Mouse (Mus musculus): ENCODE data around the gene Tifa. TPM values are rescaled to one million over a fixed set of nuclear protein-coding genes. Genes with fewer than 3 reads are reported as not detected.

The Tifa gene
- polyA plus RNA-seq, 1 experiment from 2014 or later = 3.6 TPM

GRCm38 (mm10) chr3:127850776-127851646 lies 61.4 kb downstream of the Tifa start:
- Histone ChIP-seq H3K4me1 (peaks cover 7% of the 10 kb centered on the region; the same call in 1 of the 2 replicates), H3K9me3 (replicated peaks) (no peaks in the 10 kb centered on the region), H3K27me3 (replicated peaks) (no peaks in the 10 kb centered on the region), H3K36me3 (no peaks in the 10 kb centered on the region), H3K27ac (replicated peaks) (no peak overlapping the region), H3K4me2 (no peak overlapping the region), H3K4me3 (replicated peaks) (no peak overlapping the region), H3K9ac (replicated peaks) (no peak overlapping the region)
- WGBS = 69% methylated on average over 9 of the region's 9 CpGs
- ATAC-seq (ENCODE audit: low FRiP score) = no peak

DNA sequence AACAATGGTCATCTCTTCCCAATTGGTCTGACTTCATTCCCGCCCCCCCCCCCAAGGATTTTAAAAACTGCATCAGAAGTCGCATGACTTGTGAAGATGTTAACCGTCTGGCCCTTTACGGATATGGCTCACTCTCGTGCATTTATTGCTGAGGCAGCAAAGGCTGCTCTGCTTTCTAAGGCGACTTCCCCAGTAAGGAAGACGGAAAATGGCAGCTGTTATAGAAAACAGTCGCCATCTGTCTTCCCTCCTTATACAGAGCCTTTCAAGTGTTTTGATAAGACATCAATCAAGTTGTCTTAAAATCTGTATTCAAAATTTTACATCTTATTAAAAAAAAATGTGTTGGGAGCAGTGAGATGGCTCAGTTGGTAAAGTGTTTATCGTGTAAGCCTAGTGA lies 63.1 kb downstream of the Tifa start:
- Histone ChIP-seq H3K36me3 (no peaks in the 10 kb centered on the region), H3K9ac (replicated peaks) (no peak overlapping the region), H3K4me3 (replicated peaks) (no peak overlapping the region), H3K27ac (replicated peaks) (no peak overlapping the region), H3K27me3 (replicated peaks) (no peaks in the 10 kb centered on the region), H3K4me1 (peaks cover 7% of the 10 kb centered on the region; the same call in 1 of the 2 replicates), H3K9me3 (replicated peaks) (no peaks in the 10 kb centered on the region), H3K4me2 (no peak overlapping the region)
- WGBS = 62% methylated on average over 9 of the region's 9 CpGs
- no peak for ATAC-seq (ENCODE audit: low FRiP score)

- Histone ChIP-seq H3K9me3 (replicated peaks) (no peaks in the 10 kb centered on the region), H3K27me3 (replicated peaks) (no peaks in the 10 kb centered on the region), H3K4me2 (peak overlapping the region; percentile 34), H3K27ac (replicated peaks) (no peak overlapping the region), H3K4me1 (peaks cover 7% of the 10 kb centered on the region; the same call in 1 of the 2 replicates), H3K9ac (replicated peaks) (no peak overlapping the region), H3K4me3 (replicated peaks) (no peak overlapping the region), H3K36me3 (no peaks in the 10 kb centered on the region)
- peak; percentile 87 for ATAC-seq (ENCODE audit: low FRiP score)
- WGBS = 19% methylated on average over 15 of the region's 15 CpGs
Observed at GRCm38 (mm10) chr3:127853431-127854206, 64.0 kb downstream of the Tifa start.

GRCm38 (mm10) chr3:127861340-127861739 lies 71.7 kb downstream of the Tifa start:
- no peaks in the 10 kb centered on the region for H3K27me3 ChIP-seq (replicated peaks)
- H3K4me3 ChIP-seq (replicated peaks) = no peak overlapping the region
- H3K9ac ChIP-seq (replicated peaks) = no peak overlapping the region
- WGBS = 90% methylated on average over 11 of the region's 11 CpGs
- H3K36me3 ChIP-seq = no peaks in the 10 kb centered on the region
- no peak overlapping the region for H3K4me2 ChIP-seq
- no peaks in the 10 kb centered on the region for H3K4me1 ChIP-seq
- no peaks in the 10 kb centered on the region for H3K9me3 ChIP-seq (replicated peaks)
- no peak overlapping the region for H3K27ac ChIP-seq (replicated peaks)
- no peak for ATAC-seq (ENCODE audit: low FRiP score)

DNA sequence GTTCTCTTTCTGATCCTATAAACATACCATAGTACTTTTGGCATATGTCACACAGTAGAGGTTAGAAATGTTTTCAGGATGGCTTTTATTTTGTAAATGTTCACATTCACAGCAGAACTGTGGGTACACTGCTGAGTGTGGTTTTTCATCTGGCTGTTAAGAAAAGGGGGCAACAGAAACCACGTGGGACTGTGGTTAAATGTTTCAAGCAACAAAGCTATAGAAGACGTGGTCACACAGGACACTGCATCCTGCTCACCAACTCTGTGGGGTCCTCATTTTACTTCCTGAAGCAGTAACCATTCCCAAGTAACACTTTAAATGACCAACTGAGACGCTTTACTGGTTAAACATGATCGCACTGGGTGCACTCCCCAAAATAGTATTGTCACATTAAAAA lies 72.9 kb downstream of the Tifa start:
- no peak overlapping the region for H3K4me2 ChIP-seq
- 78% methylated on average over 4 of the region's 4 CpGs for WGBS
- no peaks in the 10 kb centered on the region for H3K27me3 ChIP-seq (replicated peaks)
- no peaks in the 10 kb centered on the region for H3K4me1 ChIP-seq
- no peak for ATAC-seq (ENCODE audit: low FRiP score)
- H3K9ac ChIP-seq (replicated peaks) = no peak overlapping the region
- H3K9me3 ChIP-seq (replicated peaks) = no peaks in the 10 kb centered on the region
- no peaks in the 10 kb centered on the region for H3K36me3 ChIP-seq
- H3K4me3 ChIP-seq (replicated peaks) = no peak overlapping the region
- no peak overlapping the region for H3K27ac ChIP-seq (replicated peaks)

DNA sequence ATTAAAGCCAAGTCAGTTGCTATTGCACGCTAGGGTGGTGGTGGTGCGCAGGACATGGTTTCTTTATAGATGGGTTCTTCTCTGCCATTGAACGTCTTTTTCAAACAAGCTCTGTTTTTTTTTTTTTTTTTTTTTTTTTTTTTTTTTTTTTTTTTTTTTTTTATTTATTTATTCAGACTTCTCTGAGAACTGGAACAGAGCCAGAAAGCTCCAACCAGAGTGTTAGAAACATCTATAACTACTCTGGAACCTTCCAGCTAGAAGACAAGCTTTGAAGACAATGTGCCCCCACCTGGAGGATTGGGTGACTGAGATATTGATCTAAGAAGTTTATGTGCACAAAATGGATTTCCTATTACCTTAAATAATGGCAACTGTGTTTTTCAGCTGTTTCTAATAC lies 74.0 kb downstream of the Tifa start:
- H3K9me3 ChIP-seq (replicated peaks) = no peaks in the 10 kb centered on the region
- no peak overlapping the region for H3K4me2 ChIP-seq
- 66% methylated on average over 3 of the region's 3 CpGs for WGBS
- H3K27me3 ChIP-seq (replicated peaks) = no peaks in the 10 kb centered on the region
- no peak overlapping the region for H3K27ac ChIP-seq (replicated peaks)
- no peaks in the 10 kb centered on the region for H3K4me1 ChIP-seq
- no peak overlapping the region for H3K9ac ChIP-seq (replicated peaks)
- H3K4me3 ChIP-seq (replicated peaks) = no peak overlapping the region
- H3K36me3 ChIP-seq = no peaks in the 10 kb centered on the region
- no peak for ATAC-seq (ENCODE audit: low FRiP score)

GRCm38 (mm10) chr3:127864242-127864641 lies 74.6 kb downstream of the Tifa start:
- H3K4me3 ChIP-seq (replicated peaks) = no peak overlapping the region
- WGBS = 42% methylated on average over 2 of the region's 2 CpGs
- H3K27ac ChIP-seq (replicated peaks) = no peak overlapping the region
- H3K9me3 ChIP-seq (replicated peaks) = no peaks in the 10 kb centered on the region
- ATAC-seq (ENCODE audit: low FRiP score) = no peak
- no peak overlapping the region for H3K4me2 ChIP-seq
- H3K4me1 ChIP-seq = no peaks in the 10 kb centered on the region
- no peaks in the 10 kb centered on the region for H3K36me3 ChIP-seq
- no peak overlapping the region for H3K9ac ChIP-seq (replicated peaks)
- no peaks in the 10 kb centered on the region for H3K27me3 ChIP-seq (replicated peaks)

DNA sequence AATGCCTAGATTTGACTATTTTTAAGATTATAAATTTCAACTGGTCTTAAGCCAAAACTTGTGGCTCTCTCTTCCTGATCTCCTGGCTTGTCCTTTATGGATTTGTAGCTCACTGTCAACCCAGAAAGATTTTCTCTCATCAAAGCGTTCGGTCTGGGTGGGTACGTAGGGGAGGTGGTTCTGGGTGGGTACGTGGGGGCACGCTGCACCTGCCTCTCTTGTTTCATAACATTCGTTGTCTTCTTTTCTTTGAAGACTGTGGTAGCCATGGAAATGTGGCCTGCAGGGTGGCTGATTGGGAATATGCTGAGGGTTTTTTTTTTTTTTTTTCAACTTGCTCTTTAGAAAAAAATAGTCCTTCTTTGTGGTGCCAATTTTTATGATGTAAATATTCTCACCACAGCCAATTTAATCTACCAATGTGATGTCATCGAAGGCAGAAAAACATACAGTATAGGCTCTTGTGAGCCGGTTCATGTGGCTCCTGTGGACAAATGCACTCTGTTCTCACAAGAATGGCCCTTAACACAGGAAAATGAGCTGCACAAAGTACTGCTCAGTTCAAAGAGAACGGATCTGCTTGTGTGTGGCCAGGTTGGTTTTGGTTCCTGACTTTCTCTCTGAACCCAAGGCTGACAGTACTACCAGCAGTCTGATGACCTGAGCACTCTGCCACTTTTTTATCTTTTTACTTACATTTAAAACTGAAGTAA lies 78.6 kb downstream of the Tifa start:
- Histone ChIP-seq H3K9ac (replicated peaks) (no peak overlapping the region), H3K9me3 (replicated peaks) (no peaks in the 10 kb centered on the region), H3K4me3 (replicated peaks) (no peak overlapping the region), H3K27ac (replicated peaks) (no peak overlapping the region), H3K4me2 (no peak overlapping the region), H3K36me3 (no peaks in the 10 kb centered on the region), H3K27me3 (replicated peaks) (no peaks in the 10 kb centered on the region), H3K4me1 (no peaks in the 10 kb centered on the region)
- ATAC-seq (ENCODE audit: low FRiP score) = no peak
- WGBS = 51% methylated on average over 9 of the region's 9 CpGs

DNA sequence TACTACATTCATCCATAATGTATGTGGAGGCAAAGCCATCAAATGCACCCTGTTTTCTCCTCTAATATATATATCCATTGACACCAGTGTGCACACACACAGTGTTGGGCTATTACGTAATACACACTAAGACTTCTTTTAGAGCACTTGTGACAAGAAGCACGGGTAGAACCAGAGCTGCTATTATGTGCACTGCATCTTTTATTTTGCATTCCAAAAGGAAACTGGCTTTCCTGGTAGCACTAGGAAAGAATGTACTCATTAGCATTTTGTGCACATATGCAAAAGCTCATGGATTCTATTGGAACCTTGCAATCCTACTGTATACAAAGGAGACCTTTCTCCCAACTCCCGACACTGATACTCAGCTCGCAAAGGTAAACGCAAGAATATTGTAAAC lies 79.3 kb downstream of the Tifa start:
- WGBS = 29% methylated on average over 5 of the region's 5 CpGs
- H3K4me3 ChIP-seq (replicated peaks) = no peak overlapping the region
- no peaks in the 10 kb centered on the region for H3K27me3 ChIP-seq (replicated peaks)
- ATAC-seq (ENCODE audit: low FRiP score) = no peak
- H3K4me1 ChIP-seq = no peaks in the 10 kb centered on the region
- H3K36me3 ChIP-seq = no peaks in the 10 kb centered on the region
- no peak overlapping the region for H3K9ac ChIP-seq (replicated peaks)
- no peaks in the 10 kb centered on the region for H3K9me3 ChIP-seq (replicated peaks)
- no peak overlapping the region for H3K4me2 ChIP-seq
- no peak overlapping the region for H3K27ac ChIP-seq (replicated peaks)

DNA sequence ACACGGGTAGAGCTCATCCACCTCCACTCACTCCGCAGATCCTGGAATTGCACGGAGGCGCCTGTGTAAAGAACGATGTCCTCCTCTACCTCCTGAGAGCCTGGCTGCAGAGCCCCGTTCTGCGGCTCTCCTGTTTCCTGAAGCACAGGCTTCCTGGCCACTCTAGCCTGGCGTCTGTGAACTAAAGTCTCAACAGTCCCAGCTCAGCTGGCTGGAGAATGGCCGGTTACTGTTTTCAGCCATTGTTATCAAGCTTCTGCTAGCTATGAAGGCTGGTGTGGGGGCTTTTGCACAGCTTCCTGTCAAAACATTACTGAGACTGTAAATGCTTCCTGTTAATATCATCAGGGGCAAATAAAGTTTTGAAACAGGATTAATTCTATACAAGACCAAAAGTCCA lies 82.0 kb downstream of the Tifa start:
- 88% methylated on average over 9 of the region's 9 CpGs for WGBS
- no peak for ATAC-seq (ENCODE audit: low FRiP score)
- Histone ChIP-seq H3K27ac (replicated peaks) (no peak overlapping the region), H3K27me3 (replicated peaks) (no peaks in the 10 kb centered on the region), H3K9me3 (replicated peaks) (no peaks in the 10 kb centered on the region), H3K4me2 (no peak overlapping the region), H3K36me3 (no peaks in the 10 kb centered on the region), H3K9ac (replicated peaks) (no peak overlapping the region), H3K4me3 (replicated peaks) (no peak overlapping the region), H3K4me1 (no peaks in the 10 kb centered on the region)

DNA sequence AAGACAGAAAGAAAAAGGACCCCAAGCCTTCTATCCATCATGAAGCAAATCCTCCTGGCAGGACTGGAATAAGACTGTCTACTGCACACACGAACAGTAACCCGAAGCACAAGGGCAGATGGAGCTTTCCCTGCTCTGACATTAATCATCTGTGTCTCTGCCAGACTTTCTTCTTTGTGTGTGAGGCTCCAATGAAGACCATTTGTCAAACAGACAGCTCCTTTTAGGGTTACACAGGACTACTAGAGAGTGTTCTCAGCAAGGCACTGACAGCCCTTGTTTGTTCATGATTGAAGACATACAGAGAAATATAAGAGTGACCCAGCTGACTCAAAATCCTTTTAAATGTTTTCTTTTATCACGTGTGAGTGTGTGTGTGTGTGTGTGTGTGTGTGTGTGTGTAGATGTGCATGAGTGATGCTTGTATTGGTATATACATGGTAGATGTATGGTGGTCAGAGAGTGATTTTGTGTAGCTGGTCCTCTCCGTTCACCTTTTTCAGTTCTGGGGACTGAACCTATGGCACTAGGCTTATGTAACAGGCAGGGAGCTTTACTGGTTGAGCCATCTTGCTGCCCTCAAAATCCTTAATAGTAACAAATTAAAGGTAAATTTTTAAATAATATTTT lies 84.8 kb downstream of the Tifa start:
- no peaks in the 10 kb centered on the region for H3K36me3 ChIP-seq
- no peak overlapping the region for H3K9ac ChIP-seq (replicated peaks)
- no peaks in the 10 kb centered on the region for H3K4me1 ChIP-seq
- H3K9me3 ChIP-seq (replicated peaks) = no peaks in the 10 kb centered on the region
- H3K27ac ChIP-seq (replicated peaks) = no peak overlapping the region
- H3K4me2 ChIP-seq = no peak overlapping the region
- peak; percentile 72 for ATAC-seq (ENCODE audit: low FRiP score)
- 11% methylated on average over 4 of the region's 4 CpGs for WGBS
- no peaks in the 10 kb centered on the region for H3K27me3 ChIP-seq (replicated peaks)
- no peak overlapping the region for H3K4me3 ChIP-seq (replicated peaks)

Measured in neural tube, embryonic 15.5 days (tissue).